ENCODE assay signal across 8 mouse cellular contexts in the genomic region with DNA sequence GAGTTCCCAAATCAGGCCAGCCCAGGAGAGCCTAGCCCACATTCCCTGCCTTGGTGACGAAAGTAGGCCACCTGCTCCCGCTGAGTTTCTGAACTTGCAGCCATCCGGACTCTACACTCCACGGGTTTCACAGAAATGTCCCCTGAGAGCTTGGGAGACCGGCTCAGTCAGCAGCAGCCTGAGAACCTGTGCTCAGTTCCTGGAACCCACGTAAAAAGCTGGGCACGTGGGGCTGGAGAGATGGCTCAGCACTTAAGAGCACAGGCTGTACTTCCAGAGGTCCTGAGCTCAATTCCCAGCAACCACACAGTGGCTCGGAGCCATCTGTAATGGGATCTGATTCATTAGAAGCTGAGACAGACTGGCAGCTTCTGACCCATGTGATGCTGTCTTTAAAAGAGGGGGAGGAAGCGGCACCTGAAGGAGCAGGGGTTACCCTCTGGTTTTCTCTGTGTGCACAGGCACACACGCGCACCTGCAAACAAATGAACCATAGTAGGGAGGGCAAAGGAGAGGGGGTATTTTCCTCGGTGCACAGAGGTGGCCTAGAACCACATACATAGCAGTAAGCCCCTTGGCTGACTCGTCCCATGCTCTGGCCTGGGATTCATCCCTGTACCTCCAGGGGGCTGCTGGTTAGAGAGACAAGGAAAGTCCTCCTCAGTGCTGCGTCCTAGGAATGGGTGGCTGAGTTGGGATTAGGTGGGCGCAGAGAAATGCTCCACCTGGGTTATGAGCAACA.
DNase-seq lines count a peak whose midpoint lies in the region; ATAC-seq and TF ChIP-seq lines count a peak whose summit lies in the region.

No protein-coding gene starts in this region.

- no peak for TF ChIP-seq CTCF in midbrain, postnatal 0 days (IDR thresholded peaks at IDR 0.05)

- no peak overlapping the region for H3K4me3 ChIP-seq in midbrain, postnatal 0 days (ENCODE audit: low read depth, low read length)
- H3K4me3 ChIP-seq in midbrain, embryonic 14.5 days (replicated peaks; ENCODE audit: low read depth, low read length) = no peak overlapping the region
- H3K4me3 ChIP-seq in kidney, embryonic 14.5 days (ENCODE audit: low read length) = no peak overlapping the region

- no peak for DNase-seq in cerebellum, postnatal 4 days (ENCODE audit: low spot score in 2 of 2)
- DNase-seq in midbrain, postnatal 0 days (ENCODE audit: low spot score) = no peak
- DNase-seq in midbrain, embryonic 14.5 days = no peak
- DNase-seq in thymus, postnatal 10 days (ENCODE audit: low spot score in 2 of 2) = peak; percentile 42 to 48
- DNase-seq in heart, adult 11 months = no peak
- DNase-seq in spleen, postnatal 10 days (ENCODE audit: low spot score in 2 of 2) = no peak

- no peak overlapping the region for H3K4me2 ChIP-seq in midbrain, postnatal 0 days (ENCODE audit: low read depth, low read length, poor library complexity, severe bottlenecking)
- no peak overlapping the region for H3K4me2 ChIP-seq in midbrain, embryonic 14.5 days (ENCODE audit: low read length)
- no peak overlapping the region for H3K4me2 ChIP-seq in kidney, embryonic 14.5 days (replicated peaks; ENCODE audit: low read depth, low read length)

- 64% methylated on average over 15 of the region's 15 CpGs for WGBS in midbrain, postnatal 0 days
- WGBS in midbrain, embryonic 14.5 days = 72% methylated on average over 15 of the region's 15 CpGs
- WGBS in kidney, embryonic 14.5 days = 55% methylated on average over 15 of the region's 15 CpGs

- no peak overlapping the region for H3K27ac ChIP-seq in midbrain, postnatal 0 days (ENCODE audit: low read depth, low read length)
- H3K27ac ChIP-seq in midbrain, embryonic 14.5 days (replicated peaks; ENCODE audit: low read depth, low read length) = no peak overlapping the region
- H3K27ac ChIP-seq in kidney, embryonic 14.5 days (ENCODE audit: low read depth, low read length) = 0 out of 2 replicates have a peak overlapping the region, but pooled peaks have one; percentile 8

- no peaks in the 10 kb centered on the region for H3K9me3 ChIP-seq in midbrain, postnatal 0 days (ENCODE audit: low read length)
- H3K9me3 ChIP-seq in midbrain, embryonic 14.5 days (ENCODE audit: control insufficient read depth, low read length) = no peaks in the 10 kb centered on the region; the same call in 1 of the 2 replicates
- peaks cover 3% of the 10 kb centered on the region; the same call in 1 of the 2 replicates for H3K9me3 ChIP-seq in kidney, embryonic 14.5 days (ENCODE audit: control insufficient read depth, low read length)

- H3K27me3 ChIP-seq in midbrain, postnatal 0 days (ENCODE audit: insufficient read depth, low read length) = no peaks in the 10 kb centered on the region
- H3K27me3 ChIP-seq in midbrain, embryonic 14.5 days (ENCODE audit: control insufficient read depth, insufficient read depth, low read length) = no peaks in the 10 kb centered on the region
- no peaks in the 10 kb centered on the region for H3K27me3 ChIP-seq in kidney, embryonic 14.5 days (ENCODE audit: control insufficient read depth, insufficient read depth, low read length)

- ATAC-seq in cerebellum, adult (ENCODE audit: insufficient number of reproducible peaks, low FRiP score, low TSS enrichment) = peak; percentile 53
- peak; percentile 17; the same call in 1 of the 2 replicates for ATAC-seq in midbrain, postnatal 0 days (ENCODE audit: low FRiP score)
- ATAC-seq in midbrain, embryonic 14.5 days (ENCODE audit: low FRiP score, low TSS enrichment) = no peak
- peak; percentile 18; the same call in 1 of the 2 replicates for ATAC-seq in kidney, embryonic 14.5 days (ENCODE audit: low FRiP score, low TSS enrichment)

- no peaks in the 10 kb centered on the region for H3K36me3 ChIP-seq in midbrain, postnatal 0 days (ENCODE audit: insufficient read depth, low read length)
- no peaks in the 10 kb centered on the region for H3K36me3 ChIP-seq in midbrain, embryonic 14.5 days (ENCODE audit: control insufficient read depth, insufficient read depth, low read length)
- no peaks in the 10 kb centered on the region for H3K36me3 ChIP-seq in kidney, embryonic 14.5 days (ENCODE audit: control insufficient read depth, insufficient read depth, low read length)

- H3K9ac ChIP-seq in midbrain, postnatal 0 days (replicated peaks; ENCODE audit: low read length, poor library complexity, severe bottlenecking) = no peak overlapping the region
- no peak overlapping the region for H3K9ac ChIP-seq in midbrain, embryonic 14.5 days (replicated peaks; ENCODE audit: low read length)
- no peak overlapping the region for H3K9ac ChIP-seq in kidney, embryonic 14.5 days (ENCODE audit: low read depth, low read length)

- peaks cover 8% of the 10 kb centered on the region; the same call in 1 of the 2 replicates for H3K4me1 ChIP-seq in midbrain, postnatal 0 days (ENCODE audit: insufficient read depth, low read length)
- H3K4me1 ChIP-seq in midbrain, embryonic 14.5 days (ENCODE audit: control insufficient read depth, insufficient read depth, low read length) = peaks cover 16% of the 10 kb centered on the region; the same call in 1 of the 2 replicates
- peaks cover 32% of the 10 kb centered on the region for H3K4me1 ChIP-seq in kidney, embryonic 14.5 days (ENCODE audit: control insufficient read depth, insufficient read depth, low read length)

Comparison
In these comparisons a context has a peak if more than half of its experiments do, and no peak if none do; other contexts are left out.
1. DNase-seq: peak in thymus, postnatal 10 days (2 of 2); none in cerebellum, postnatal 4 days (0 of 2), midbrain, postnatal 0 days (single experiment), midbrain, embryonic 14.5 days (single experiment), heart, adult 11 months (single experiment) and spleen, postnatal 10 days (0 of 2).